In genomic region chr16:78579386-78579785, GRCm38 (mm10) we compare ENCODE assay signal across 27 mouse cellular contexts.
"Had no signal": no experiment of that assay in that cellular context is flagged by ENCODE, and none has a peak within 500 bp of the region (broad histone marks: within the 10 kb centered on the region; RNA-seq: fewer than 3 reads in every experiment).

No protein-coding gene starts in this region.

- H3K27me3 ChIP-seq: limb, embryonic 12.5 days; limb, embryonic 13.5 days; limb, embryonic 15.5 days; liver, embryonic 12.5 days; liver, embryonic 13.5 days; liver, embryonic 15.5 days; lung, embryonic 15.5 days; megakaryocyte, embryonic 14.5 days; midbrain, embryonic 12.5 days; midbrain, embryonic 13.5 days; midbrain, embryonic 15.5 days had no signal

- H3K36me3 ChIP-seq: limb, embryonic 10.5 days; limb, embryonic 12.5 days; limb, embryonic 13.5 days; limb, embryonic 15.5 days; liver, embryonic 12.5 days; liver, embryonic 13.5 days; liver, embryonic 15.5 days; lung, embryonic 15.5 days; midbrain, embryonic 10.5 days; midbrain, embryonic 12.5 days; midbrain, embryonic 13.5 days; midbrain, embryonic 15.5 days had no signal

- H3K9me3 ChIP-seq: limb, embryonic 10.5 days; limb, embryonic 13.5 days; limb, embryonic 15.5 days; liver, embryonic 12.5 days; liver, embryonic 13.5 days; liver, embryonic 15.5 days; lung, embryonic 15.5 days; megakaryocyte, embryonic 14.5 days; midbrain, embryonic 10.5 days; midbrain, embryonic 12.5 days; midbrain, embryonic 13.5 days; midbrain, embryonic 15.5 days had no signal

- H3K27ac ChIP-seq: limb, embryonic 10.5 days; limb, embryonic 12.5 days; limb, embryonic 13.5 days; limb, embryonic 15.5 days; liver, embryonic 12.5 days; liver, embryonic 13.5 days; liver, embryonic 14.5 days; liver, embryonic 15.5 days; lung, embryonic 15.5 days; macrophage; midbrain, embryonic 10.5 days; midbrain, embryonic 12.5 days; midbrain, embryonic 13.5 days; midbrain, embryonic 15.5 days had no signal

- DNase-seq: left cerebral cortex, postnatal 4 days; liver; liver, embryonic 13.5 days; liver, postnatal 0 days; lung, adult 18-20 months; lung, adult 2 months; lung, embryonic 14.5 days; lung, postnatal 10 days; lung, postnatal 14 days; lung, postnatal 36 days; lung, postnatal 4 days; midbrain, embryonic 14.5 days had no signal

- H3K4me3 ChIP-seq: limb, embryonic 10.5 days; limb, embryonic 12.5 days; limb, embryonic 13.5 days; limb, embryonic 15.5 days; liver, embryonic 12.5 days; liver, embryonic 13.5 days; liver, embryonic 15.5 days; lung, embryonic 15.5 days; megakaryocyte, embryonic 14.5 days; midbrain, embryonic 10.5 days; midbrain, embryonic 12.5 days; midbrain, embryonic 13.5 days; midbrain, embryonic 15.5 days; myocyte had no signal
